Mouse (Mus musculus) megakaryocyte, embryonic 14.5 days (primary cell): ENCODE data around the gene Ap1s3.

Experiments
- FLI1 ChIP-seq: IDR thresholded peaks from 2 replicates; pipeline ENCODE4 v1.6.1; 2012; ENCODE audit warnings: low read length, inconsistent platforms, mixed read lengths
- GATA1 ChIP-seq: IDR thresholded peaks from 3 replicates; pipeline ENCODE4 v1.6.1; 2012; ENCODE audit warnings: mixed read lengths, low read length, inconsistent platforms, borderline replicate concordance

DNA sequence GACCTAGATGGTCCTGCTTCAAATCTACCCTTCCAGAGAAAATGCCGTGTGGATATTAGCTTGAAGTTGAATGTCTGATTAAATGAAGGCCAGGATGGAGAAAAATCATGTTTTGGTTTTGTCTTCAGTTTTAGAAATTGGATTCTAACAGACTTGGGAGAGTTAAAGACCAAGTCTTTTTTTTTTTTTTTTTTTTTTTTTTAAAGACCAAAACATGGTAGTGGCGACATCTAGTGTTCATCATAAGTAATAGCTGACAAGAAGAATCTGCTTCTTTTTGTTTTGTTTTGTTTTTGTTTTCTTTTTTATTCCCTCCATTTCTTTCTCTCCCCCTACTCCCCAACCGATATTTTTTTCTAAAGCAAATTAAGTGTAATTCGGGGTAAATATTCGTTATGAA is 11.2 kb upstream of the Ap1s3 start:
- TF ChIP-seq GATA1 (no peak), FLI1 (no peak)
